Mouse (Mus musculus) kidney, adult 2 months (tissue): ENCODE measurements around the gene Stpg3. TPM values are rescaled to one million over a fixed set of nuclear protein-coding genes. Genes with fewer than 3 reads are reported as not detected.
"Not testable (repeated sequence)": the region's sequence is repeated elsewhere in the genome, so short reads cannot be mapped to it uniquely, and the experiment has no call there.

Experiments used
- DNase-seq: peaks from one replicate; pipeline ENCODE4 v3.0.0; 2021
- H3K27ac ChIP-seq: fragments of 200-500 bp; 2 replicates; pipeline ENCODE4 v1.5.1; 2012; ENCODE audit warnings: low read depth, low read length, control low read depth, inconsistent platforms; ENCODE audit not compliant: insufficient read depth
- H3K27me3 ChIP-seq: fragments of 200-500 bp; replicated peaks from 2 replicates; pipeline ENCODE4 v1.6.1; 2012; ENCODE audit warnings: mild to moderate bottlenecking, moderate library complexity, low read length, inconsistent platforms; ENCODE audit not compliant: control insufficient read depth, insufficient read depth
- H3K36me3 ChIP-seq: fragments of 200-500 bp; 2 replicates; pipeline ENCODE4 v1.6.1; 2012; ENCODE audit warnings: mild to moderate bottlenecking, moderate library complexity, low read length, inconsistent platforms; ENCODE audit not compliant: control insufficient read depth, insufficient read depth
- H3K4me1 ChIP-seq: fragments of 200-500 bp; 2 replicates; pipeline ENCODE4 v1.6.1; 2011; ENCODE audit warnings: low read length; ENCODE audit not compliant: control insufficient read depth, insufficient read depth
- H3K4me3 ChIP-seq: fragments of 200-500 bp; 2 replicates; pipeline ENCODE4 v1.5.1; 2011; ENCODE audit warnings: mild to moderate bottlenecking, low read depth, low read length, control low read depth; ENCODE audit not compliant: insufficient read depth
- CTCF ChIP-seq: fragments of 200-500 bp; conservative IDR thresholded peaks from 2 replicates; pipeline ENCODE4 v1.5.1; 2011; ENCODE audit warnings: low read depth, mild to moderate bottlenecking, control low read depth, low read length, moderate library complexity, mixed read lengths; ENCODE audit not compliant: insufficient read depth, insufficient read length
- POLR2A ChIP-seq: fragments of 200-500 bp; IDR thresholded peaks from one replicate; pipeline ENCODE4 v1.6.1; 2011; ENCODE audit warnings: low read depth, low read length, control low read depth
- WGBS: fragments of 180-500 bp; shearing (Covaris S2); methylation state at CpG from one replicate; pipeline ENCODE4 v1.1.7; 2018; 5-methylcytosine and 5-hydroxymethylcytosine counted together
- polyA plus RNA-seq: library from polyadenylated mRNA; depleted of rRNA; stranded (reverse); fragments of >200 nt; gene quantifications from 2 replicates; pipeline ENCODE4 v1.2.3, GENCODE M21; 2012; rRNA removed

The Stpg3 gene
- 0.42 and 0.68 TPM in 2 replicates for polyA plus RNA-seq

DNA sequence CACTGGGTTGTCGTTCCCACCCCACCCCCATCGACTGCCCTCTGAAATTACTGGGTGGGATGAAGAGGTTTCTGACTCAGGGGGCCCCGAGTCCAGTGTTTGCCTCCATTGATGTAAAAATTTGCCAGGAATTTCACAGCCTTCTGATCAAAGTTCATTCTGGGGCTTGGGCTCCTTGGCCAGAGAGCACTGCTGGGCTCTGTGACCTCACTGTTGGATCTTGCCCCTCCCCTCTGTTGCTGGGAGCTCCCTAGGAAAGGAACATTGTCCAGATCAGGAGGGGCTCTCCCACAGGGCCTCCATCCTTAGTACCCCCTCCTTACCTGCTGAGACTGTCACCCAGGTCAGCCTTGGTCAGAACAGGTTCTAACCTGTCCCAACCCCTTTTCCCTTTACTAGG is at the start of gene Stpg3:
Gene Stpg3, minus strand, starts transcription at position 194 of the 400 bp plus-strand sequence.
- Histone ChIP-seq H3K27ac (peak within 1 kb of the TSS; percentile 3; the same call in 1 of the 2 replicates), H3K27me3 (no peaks in the 10 kb centered on the region), H3K4me1 (peaks cover 22% of the 10 kb centered on the region), H3K4me3 (no peak within 1 kb of the TSS), H3K36me3 (no peaks in the 10 kb centered on the region)
- peak; percentile 84 for DNase-seq
- 42% methylated on average over 3 of the region's 3 CpGs for WGBS
- TF ChIP-seq POLR2A: no peak
- no peak for TF ChIP-seq CTCF

DNA sequence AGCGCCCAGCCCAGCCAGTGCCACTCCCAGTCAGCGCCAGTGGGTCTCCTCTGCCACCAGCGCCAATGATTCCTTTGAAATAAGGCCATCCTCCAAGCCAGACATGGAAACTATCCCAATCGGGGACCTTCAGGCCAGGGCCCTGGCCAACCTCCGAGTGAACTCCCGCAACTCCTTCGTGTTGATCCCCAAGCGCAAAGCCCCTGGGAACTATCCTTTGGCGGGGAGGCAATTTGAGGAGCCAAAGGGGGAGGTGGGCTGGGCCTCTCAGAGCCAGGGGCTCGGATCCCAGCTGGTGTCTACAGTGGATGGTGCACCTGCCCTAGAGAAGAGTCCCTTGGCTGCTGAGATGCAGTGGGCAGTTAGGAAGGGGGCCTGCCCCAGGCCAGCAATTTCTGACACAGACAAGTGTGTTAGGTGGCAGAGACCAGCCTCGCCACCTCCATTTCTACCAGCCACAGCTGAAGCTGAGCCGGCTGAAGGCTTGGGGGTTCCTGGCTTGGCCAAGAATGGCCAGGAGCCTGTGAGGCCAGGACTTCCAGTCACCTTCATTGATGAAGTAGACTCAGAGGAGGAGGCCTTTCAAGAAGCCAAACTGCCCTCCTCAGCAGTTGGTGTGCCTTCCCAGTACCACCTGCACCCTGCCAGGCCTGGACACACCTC is 49.3 kb upstream of the Stpg3 start:
- Histone ChIP-seq H3K4me3 (peak overlapping the region; percentile 84), H3K27me3 (no peaks in the 10 kb centered on the region), H3K27ac (peak overlapping the region; percentile 95), H3K4me1 (peaks cover 20% of the 10 kb centered on the region), H3K36me3 (no peaks in the 10 kb centered on the region)
- no peak for DNase-seq
- TF ChIP-seq CTCF: no peak
- no peak for TF ChIP-seq POLR2A
- WGBS: 25% methylated on average over 12 of the region's 12 CpGs

GRCm38 (mm10) chr2:25262795-25263622 is 48.6 kb upstream of the Stpg3 start:
- H3K36me3 ChIP-seq: no peaks in the 10 kb centered on the region
- H3K27me3 ChIP-seq: no peaks in the 10 kb centered on the region
- no peak for TF ChIP-seq CTCF
- no peak for TF ChIP-seq POLR2A
- DNase-seq: no peak
- WGBS: under 1% methylated on average over 82 of the region's 82 CpGs
- H3K4me1 ChIP-seq: peaks cover 19% of the 10 kb centered on the region
- H3K4me3 ChIP-seq: peak overlapping the region; percentile 84
- H3K27ac ChIP-seq: peak overlapping the region; percentile 95

DNA sequence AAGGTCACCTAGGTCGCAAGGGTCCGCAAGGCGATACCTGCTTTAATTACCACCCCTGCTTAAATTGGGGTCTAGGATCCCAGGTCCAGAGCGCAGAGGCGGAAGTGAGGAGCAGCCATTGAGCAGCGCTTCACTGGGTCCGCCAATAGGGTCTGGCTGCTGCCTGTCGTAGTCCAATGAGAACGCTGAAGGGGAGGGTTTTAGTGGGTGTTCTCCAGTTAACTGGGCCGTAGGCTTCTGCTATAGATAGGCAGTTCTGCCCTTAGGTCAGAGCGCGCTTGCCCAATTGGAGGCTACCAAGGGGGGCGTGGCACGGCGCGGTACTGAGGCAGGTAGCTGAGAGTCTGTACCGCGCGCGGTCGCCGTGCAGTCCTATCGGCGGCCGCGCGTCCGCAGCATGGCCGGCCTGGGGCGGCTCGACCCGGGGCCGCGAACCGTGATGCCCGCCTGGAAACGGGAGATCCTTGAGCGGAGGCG is 47.9 kb upstream of the Stpg3 start, which contains the start of gene Tprn:
Gene Tprn, plus strand, starts transcription at position 328 of the 477 bp plus-strand sequence.
- H3K27ac ChIP-seq: peak within 1 kb of the TSS; percentile 95
- TF ChIP-seq POLR2A (no peak), CTCF (no peak)

DNA sequence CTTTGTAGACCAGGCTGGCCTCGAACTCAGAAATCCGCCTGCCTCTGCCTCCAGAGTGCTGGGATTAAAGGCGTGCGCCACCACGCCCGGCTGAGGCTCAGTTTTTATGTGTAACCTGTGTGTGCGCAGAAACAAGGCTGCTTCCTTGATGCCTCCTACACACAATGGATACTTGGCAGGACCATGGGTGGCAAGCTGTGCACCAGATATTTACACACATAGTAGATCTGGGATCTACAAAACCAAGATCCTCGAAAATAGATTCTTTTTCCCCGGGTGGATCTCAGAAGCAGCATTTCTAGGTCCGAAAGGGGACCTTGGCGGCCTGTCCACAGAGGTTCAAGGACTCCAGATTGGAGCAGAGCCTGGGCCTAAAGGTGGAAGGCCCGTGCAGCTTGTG is 47.4 kb upstream of the Stpg3 start:
- H3K36me3 ChIP-seq: no peaks in the 10 kb centered on the region
- no peak for DNase-seq
- H3K4me1 ChIP-seq: peaks cover 9% of the 10 kb centered on the region; the same call in 1 of the 2 replicates
- TF ChIP-seq POLR2A (no peak), CTCF (no peak)
- peak overlapping the region; percentile 72 for H3K27ac ChIP-seq
- H3K27me3 ChIP-seq: no peaks in the 10 kb centered on the region
- peak overlapping the region; percentile 52 for H3K4me3 ChIP-seq
- WGBS: 51% methylated on average over 12 of the region's 12 CpGs

More for the DNA sequence above, 47.9 kb upstream of the Stpg3 start, which contains the start of gene Tprn:
- WGBS: under 1% methylated on average over 39 of the region's 39 CpGs
- peaks cover 12% of the 10 kb centered on the region for H3K4me1 ChIP-seq
- H3K27me3 ChIP-seq: no peaks in the 10 kb centered on the region
- no peaks in the 10 kb centered on the region for H3K36me3 ChIP-seq
- H3K4me3 ChIP-seq: peak within 1 kb of the TSS; percentile 84
- peak; percentile 99 for DNase-seq

- no peak for DNase-seq
- Histone ChIP-seq H3K4me1 (peaks cover 12% of the 10 kb centered on the region; the same call in 1 of the 2 replicates), H3K27me3 (no peaks in the 10 kb centered on the region), H3K27ac (no peak overlapping the region), H3K36me3 (no peaks in the 10 kb centered on the region), H3K4me3 (no peak overlapping the region)
- WGBS: 55% methylated on average over 2 of the region's 2 CpGs
- TF ChIP-seq CTCF: peak; percentile 46
- no peak for TF ChIP-seq POLR2A
Observed at GRCm38 (mm10) chr2:25258887-25259286, 44.5 kb upstream of the Stpg3 start.

GRCm38 (mm10) chr2:25257250-25257649 is 42.8 kb upstream of the Stpg3 start:
- not testable (repeated sequence) for H3K27me3 ChIP-seq, H3K4me3 ChIP-seq, H3K36me3 ChIP-seq, H3K27ac ChIP-seq, DNase-seq
- 83% methylated on average over 5 of the region's 5 CpGs for WGBS
- peaks cover 12% of the 10 kb centered on the region; the same call in 1 of the 2 replicates for H3K4me1 ChIP-seq
